Mouse (Mus musculus) kidney, adult 8-10 months (tissue): ENCODE results near the gene Guk1.
A peak's percentile ranks its signal among the peaks of the same experiment; 100 is the strongest.

ENCODE experiments used
- DNase-seq, 2 experiments: peaks; one replicate each; pipeline ENCODE4 v3.0.0; 2022

Guk1 gene

DNA sequence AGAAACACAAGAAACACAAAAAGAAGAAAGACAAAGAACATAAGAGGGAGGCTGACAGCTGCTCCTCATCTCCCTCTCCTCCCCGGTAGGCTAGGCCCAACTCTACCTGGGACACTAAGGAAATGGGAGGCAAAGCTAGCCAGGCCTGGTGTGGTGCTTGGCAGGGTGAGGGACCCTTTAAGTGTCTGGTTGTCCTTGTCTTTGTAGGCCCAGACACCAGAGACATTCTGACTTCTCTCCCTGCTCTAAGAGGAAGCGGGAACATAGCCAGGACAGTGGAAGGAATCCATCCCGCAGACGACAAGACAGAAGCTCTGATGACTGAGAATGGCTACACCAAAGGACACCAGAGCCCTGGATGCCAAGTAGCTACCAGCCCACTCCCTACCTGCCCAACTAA, 18.0 kb upstream of the Guk1 start:
- no peak for DNase-seq

DNA sequence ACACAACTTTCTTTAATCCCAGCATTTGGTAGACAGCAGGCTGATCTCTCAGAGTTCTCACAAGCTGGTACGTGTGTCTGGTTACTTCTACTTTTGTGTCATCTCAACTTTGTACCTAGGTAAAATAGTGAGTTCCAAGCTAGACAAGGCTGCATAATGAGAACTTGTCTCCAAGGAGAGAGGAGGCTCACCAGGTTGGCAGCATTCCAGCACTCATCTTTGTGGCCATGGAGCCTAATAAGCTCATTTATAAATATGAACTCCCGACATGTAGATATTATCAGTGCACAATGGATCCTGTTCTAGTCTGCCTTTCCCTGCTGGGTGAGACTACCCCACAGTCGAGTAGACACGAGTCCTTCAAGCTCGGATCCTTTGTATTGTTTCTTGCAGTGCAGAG, 17.6 kb upstream of the Guk1 start:
- DNase-seq = no peak

DNA sequence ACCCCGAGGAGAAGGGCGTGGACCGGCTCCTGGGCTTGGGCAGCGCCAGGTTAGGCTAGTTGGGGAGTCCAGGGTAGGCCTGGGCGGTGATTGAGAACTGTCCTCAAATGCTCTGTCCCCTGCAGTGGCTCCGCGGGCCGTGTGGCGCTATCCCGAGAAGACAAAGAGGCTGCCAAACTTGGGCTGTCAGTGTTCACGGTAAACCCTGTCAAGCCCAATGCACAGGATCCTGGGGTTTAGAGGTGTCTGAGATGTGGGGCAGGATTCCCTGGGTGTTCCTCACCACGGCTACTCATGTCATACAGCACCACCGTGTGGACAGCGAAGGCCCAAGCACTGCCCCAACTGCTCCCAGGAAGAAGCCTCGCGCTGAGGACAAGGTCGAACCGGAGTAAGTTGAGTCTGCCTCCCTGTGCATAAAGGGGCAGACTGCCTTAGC, 17.0 kb upstream of the Guk1 start:
- peak; percentile 72 to 79 for DNase-seq

DNA sequence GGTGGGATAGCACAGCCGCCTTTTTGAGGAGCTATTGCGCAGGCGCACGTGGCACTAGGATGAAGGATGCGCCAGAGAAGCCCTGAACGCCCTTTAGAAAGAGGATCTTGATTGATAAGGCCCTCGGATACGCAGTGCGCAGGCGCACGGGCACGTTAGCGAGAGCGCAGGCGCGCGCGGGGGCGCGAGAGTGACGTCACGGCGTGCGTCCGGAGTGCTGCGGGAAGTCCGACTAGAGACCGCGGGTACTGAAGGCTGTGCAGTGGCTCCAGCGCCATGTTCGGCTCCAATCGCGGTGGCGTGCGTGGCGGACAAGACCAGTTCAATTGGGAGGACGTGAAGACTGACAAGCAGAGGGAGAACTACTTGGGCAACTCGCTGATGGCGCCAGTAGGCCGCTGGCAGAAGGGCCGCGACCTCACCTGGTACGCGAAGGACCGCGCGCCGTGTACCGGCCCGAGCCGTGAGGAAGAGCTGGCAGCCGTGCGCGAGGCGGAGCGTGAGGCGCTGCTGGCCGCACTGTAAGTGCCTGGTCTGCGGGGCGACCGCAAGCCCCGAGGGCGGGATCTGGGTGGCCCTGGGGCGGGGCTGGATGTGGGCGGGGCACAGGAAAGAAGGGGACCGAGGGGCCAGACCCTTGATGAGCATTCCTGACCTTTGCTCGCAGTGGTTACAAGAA, 16.3 kb upstream of the Guk1 start, which contains the start of gene 2310033P09Rik:
2310033P09Rik (plus strand) TSS at position 169 of the 679 bp plus-strand sequence.
- peak; percentile 92 for DNase-seq

DNA sequence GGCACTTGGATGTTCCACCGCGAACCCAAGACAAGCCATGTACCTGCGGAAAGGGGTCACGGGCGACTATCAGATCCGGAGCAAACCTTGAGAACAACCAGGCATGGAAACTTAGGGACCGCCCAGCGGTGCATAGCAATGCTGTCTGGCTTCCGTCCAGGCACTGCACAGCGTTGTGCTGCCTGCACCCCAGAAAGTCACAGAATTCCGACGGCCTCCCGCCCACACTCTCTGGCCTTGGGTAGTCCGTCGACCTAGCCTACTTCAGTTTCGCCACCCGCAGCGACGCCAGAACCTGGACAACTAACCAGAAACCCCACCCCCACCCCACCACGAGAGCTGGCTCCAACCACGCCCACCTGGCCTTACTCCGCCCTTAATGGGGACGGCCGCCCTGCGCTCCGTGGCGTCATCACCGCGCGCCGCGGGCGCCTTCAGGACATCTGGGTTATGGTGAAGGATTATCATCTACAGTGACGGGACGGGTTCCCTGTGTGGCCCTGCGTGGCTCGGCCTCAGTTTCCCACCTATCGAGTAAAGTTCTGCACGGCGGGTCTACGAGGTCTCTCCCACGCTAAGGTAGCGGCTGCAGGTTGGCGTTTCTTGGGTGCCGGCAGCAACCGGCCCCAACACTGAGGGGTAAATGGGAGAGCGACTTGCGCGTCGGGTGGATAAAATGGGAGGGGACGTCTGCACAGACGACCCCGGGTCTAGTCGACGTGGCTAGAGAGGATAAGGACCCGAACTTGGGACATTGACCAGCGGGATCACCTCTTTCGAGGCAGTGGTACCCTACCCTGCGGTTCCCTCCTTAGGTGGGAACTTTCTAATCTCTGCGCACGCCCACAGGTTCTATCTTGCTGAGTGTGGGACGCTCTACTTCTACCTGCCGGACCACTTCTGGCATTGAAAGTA, 10.3 kb upstream of the Guk1 start, which contains the start of gene Mrpl55:
Mrpl55 (plus strand) TSS at position 406 of the 915 bp plus-strand sequence.
- peak; percentile 89 to 93 for DNase-seq

DNA sequence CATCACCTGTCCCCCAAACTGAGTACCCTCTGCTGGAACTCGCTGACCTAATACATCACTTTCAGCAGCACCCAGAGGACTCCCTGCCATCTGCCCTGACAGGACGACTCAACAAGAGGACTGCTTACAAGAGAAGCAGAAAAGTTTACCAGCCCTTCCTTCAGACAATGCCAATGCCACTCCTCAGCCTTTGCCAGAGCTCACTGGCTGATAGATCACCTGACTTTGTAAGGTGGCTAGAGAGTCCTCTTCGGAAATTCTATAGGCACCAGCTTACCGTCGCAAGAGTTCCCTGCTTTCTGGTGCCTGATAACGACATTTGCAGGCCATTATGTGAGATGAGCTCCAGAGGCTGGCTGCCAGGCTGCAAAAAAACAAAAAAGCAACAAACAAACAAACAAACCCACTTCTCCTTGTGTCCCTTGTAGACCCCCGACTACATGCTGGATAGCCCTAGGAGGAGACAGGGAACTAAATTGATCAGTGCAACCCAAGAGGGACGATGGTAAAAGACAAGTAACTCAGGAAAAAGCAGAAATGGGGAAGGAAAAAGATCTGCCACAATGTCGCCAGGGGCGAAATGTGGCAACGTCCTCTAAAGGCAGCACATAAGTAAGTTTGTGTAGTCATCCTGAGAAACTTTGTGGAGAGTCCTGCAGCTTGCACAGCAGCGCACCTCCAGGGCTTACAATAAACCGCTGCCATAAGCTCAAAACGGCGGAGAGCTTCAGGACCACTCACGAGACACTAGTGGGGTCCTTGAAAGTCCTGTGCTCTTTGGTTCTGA, 9.4 kb upstream of the Guk1 start:
- DNase-seq = no peak

DNA sequence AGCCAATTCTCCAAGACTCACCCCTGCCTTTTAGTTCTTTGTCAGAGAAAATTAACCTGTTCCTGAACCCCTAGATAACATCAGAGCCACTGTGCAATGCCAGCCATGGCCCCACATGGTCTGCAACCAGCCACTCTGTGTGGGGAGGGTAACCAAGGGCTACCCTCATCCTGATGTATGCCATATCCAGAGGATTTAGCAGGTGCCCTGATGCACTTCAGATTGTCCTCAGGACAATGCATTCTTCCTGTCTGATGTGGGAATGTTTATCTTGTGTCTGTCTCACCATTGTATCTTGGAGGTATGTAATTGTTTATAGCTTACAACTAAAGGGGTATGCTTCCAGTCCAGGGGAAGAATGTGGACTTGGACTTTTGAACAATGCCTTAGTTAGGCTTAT, 4.2 kb upstream of the Guk1 start:
- DNase-seq = no peak

DNA sequence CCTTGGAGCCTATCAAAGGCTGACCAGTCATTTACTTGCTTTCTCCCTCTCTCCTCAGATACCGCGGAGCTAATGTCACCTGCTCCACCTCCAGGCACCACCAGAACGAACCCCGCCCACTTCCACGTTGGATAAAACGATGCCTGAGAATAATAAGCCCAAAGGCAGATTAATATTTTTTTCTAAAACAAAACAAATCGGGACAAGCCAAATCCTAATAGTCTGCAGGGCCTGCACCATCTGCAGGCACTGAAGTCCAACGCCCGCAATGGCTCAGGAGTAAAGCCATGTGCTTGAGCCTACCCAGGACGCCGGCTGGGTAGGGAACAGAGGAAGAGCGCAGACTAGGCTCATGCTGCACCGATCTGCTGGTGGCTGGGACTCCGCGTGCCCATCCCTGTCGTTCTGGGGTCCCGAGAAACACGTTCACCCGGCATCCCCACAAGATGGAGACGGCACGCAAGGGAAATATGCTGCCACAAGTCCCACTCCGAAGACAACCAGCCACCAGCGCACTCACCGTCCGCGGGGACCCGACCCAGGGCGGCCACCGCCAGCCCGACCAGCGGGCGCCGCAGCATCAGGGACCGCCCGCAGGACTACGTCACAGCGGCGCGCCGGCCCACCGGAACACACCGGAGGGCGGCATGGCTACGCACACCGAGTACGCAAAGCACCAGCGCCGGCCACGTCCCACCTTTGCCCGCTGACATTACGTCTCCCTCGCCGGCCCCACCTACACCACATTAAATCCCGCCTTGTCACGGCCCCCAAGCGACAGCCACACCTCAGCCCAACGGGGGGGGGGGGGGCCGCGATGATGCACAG, 567 bp downstream of the Guk1 start:
- DNase-seq = peak; percentile 91 to 93

DNA sequence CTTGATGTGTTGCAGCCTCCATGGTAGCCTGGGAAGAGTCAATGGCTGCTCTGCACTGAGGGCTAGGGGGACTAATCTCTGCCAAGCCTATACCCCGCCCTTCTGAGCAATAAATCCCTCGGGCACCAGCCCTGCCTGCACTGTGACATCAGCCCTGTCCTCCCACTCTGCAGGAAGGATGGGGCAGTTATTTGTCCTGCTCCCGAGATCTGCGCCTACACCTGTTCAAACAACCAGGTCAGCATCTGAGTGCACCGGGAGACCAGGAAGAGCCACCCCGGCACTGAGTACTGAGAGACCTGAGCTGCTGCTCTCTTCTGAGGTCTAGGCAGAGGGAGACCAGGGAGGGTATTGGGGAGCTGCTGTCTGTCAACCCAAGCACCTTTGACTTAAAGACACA, 4.3 kb downstream of the Guk1 start:
- DNase-seq = no peak

DNA sequence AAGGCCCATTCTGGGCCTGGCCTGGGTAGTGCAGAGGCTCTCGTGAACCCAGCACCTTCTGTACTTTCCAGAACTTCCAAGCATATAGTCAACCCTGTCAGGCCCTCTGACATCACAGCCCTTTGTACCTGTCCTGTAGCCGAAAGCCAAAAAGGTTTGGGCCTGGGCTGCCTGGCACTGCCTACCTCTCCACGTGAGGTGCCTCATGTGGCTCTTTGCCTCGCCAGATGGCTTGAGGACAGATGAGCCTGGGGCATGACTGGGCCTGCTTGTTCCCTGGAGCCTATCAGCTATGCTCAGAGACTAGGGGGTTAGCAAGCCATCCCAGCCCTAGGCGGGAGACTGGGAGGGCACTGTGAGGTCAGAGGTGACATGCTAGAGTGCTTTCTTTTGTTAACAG, 6.5 kb downstream of the Guk1 start:
- DNase-seq = no peak

DNA sequence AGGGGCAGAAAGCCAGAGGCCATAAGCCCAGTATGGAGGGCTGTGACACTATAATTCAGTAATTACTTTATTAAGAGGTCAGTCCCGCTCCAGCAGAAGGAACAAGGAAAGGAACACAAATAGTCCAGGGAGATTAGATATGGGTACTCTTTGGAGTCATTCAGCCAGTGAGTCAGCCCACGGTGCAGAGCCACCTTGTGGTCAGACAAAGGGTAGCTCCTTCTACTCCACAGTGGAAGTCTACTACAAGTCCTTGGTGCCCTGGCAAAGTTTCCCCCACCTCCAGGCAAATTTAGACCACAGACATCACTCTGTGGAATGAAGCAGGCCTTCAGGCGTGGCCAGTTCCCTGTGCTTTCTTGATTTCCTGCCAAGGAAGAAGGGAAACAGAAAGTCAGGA, 8.2 kb downstream of the Guk1 start:
- peak; percentile 52 to 56 for DNase-seq

DNA sequence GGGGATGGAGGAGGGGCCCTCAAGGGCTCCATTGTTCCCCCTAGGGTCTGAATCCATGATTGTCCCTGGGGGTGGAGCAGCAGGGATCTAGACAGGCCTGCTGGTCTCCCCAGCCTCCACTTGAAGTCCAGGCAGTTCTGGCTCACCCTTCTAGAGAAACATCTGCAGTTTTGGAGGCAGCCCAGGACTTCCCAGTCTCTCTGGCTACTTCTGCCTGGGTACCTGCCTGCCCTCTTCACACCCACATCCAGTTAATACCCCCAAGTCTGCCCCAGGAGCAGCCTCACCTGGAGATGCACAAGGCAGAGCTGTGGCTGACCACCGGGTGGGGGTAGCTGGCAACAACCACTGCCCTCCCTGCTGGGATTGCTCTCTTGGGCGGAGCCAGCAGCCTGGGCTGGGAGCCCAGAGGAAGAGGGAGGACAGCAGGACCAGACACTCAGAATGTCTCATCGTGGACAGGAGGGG, 9.1 kb downstream of the Guk1 start, which contains the start of gene Gjc2:
Gjc2 (minus strand) TSS at position 350 of the 468 bp plus-strand sequence.
- DNase-seq = no peak

DNA sequence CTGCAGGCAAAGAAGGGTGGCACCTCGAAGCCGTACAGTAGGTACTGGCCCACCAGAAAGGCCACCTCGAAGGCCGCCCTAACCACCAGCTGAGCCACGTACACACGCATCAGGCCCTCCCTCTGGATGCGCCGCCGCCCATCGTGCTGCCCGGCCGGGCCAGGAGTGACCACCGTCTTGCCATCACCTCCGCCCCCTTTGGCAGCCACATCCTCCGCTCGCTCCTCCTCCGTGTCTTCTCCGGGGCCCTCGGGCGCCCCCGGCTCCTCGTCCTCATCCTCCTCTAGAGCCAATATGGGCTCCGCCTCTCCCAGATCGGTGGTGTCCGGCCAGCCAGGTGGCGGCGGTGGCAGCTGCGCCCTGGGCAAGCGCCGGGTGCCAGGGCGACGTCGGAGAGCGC, 15.1 kb downstream of the Guk1 start:
- DNase-seq = no peak

DNA sequence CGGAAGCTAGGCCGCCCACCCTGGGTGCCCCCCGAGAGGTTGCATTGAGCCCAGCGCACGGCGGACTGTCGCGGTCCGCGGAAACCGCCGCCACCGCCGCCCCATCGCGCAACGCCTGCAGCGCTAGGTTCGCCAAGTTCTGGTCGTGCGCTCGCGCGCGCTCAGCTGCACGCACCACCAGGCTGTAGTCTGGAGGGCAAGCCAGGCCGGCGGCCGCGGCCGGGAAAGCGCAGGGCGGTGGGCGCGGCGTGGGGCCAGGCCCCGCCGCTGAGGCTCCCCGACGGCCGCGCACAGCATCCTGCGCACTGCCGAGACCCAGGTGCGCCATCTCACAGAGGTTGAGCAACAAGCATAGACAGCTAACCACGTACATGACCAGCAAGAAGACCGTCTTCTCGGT, 15.5 kb downstream of the Guk1 start:
- no peak for DNase-seq

DNA sequence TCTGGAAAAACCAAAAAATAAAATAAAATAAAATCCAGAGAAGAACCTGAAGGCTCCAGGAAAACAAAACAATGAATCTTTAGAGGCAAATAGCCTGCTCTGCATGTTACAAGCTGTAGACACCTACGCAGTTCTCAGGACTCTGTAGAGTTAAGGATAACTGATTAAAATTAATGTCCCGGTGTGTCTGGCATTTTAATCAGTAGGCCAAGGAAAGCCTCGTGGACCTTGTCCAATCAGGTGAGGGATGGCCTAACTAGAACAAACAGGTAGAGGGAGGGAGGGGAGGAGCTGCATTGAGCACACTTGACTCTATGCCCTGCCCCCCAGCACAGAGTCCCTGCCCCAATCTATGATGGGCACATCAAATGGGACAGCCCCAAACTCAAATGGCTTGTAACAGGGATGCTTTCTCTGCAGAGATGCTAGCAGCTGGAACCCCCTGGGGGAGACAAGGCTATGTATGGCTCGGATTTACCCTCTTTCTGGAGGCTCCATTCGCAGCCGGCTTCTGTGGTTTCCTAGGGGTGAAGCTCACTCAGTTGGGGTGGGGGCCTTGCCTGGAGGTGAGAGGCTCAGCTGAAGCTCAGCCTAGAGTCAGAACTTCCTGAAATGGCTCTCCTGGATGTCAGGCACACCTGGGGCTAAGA, 17.7 kb downstream of the Guk1 start:
- no peak for DNase-seq

DNA sequence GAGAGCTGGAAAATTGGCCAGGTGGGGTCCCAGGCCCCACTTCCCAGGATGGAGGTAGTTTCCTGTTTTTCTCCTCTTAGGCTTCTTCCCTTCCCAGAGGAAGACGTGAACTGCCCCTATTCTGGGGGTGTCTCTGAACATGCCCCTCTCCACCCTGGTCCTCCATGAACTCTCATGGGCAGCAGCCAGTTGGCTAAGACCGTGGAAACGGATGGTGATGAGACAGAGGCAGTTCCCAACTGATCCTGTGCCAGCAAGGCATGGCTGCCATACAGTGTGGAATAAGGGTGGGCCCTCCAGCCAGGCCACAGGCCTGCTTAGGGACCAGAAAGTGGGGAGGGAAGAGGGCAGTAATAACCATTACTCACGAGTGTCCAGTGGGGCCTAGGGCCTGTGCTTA, 21.5 kb downstream of the Guk1 start:
- DNase-seq = no peak

DNA sequence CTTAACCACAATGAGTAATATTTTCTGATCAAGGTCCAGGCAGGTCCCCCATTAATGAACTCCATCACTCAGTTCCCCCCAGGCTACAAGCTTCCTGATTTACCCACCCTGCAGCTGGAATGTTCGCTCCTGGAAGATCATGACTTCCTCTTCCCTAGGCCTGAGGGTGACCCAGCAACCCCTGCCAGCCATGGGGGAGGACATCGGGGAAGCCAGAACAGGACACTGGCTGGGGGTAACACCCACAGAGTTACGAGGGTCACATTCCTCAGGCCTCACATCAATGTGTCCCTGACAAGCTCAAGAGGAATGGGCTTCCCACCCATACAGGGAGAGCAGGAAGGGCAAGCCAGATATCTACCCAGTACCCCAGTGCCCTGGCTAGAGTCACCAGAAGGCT, 22.2 kb downstream of the Guk1 start:
- no peak for DNase-seq

DNA sequence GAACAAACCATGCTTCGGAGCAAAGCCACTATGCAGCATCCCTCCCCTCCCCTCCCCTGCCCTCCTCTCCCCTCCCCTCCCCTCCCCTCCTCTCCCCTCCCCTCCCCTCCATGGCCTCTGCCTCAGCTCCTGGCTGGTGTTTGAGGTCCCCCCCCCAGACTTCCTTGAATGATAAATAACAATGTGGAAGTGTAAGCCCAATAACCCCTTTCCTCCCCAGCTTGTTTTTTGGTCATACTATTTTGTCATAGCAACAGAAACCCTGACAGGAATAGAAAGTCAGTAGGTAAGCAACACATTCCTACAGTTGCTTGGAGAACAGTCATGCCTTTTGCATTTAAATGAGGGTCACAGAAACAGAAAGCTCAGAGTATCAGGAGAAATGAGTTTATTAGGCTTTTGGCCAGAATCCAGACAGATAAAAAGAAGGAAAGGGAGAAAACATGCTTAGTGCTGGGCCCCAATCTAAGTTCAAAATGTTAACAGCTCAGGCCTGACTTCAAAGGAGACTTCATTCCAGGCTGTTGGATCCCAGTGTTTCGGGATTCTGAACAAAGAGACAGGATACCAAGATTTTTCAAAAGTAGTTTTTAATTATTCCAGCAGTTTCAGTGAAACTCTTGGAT, 26.3 kb downstream of the Guk1 start:
- peak in 1 of 2 experiments; percentile 36 for DNase-seq

DNA sequence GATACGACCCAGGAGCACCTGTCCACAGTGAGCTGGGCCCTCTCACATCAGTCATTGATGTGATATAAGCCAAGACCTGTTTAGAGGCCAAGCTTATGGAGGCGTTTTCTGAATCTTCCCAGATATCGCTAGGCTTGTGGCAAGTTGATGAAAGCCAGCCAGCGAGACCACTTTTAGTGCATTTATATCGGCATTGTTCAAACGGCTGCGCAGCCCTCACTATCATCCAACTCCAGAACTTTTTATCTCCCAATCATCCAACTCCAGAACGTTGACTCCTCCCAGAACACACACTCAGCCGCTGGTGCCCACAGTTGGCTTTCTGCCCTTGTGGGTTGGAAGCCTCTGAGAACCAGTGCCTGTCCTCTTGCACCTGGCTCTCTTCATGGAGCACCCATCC, 27.6 kb downstream of the Guk1 start:
- DNase-seq = no peak

DNA sequence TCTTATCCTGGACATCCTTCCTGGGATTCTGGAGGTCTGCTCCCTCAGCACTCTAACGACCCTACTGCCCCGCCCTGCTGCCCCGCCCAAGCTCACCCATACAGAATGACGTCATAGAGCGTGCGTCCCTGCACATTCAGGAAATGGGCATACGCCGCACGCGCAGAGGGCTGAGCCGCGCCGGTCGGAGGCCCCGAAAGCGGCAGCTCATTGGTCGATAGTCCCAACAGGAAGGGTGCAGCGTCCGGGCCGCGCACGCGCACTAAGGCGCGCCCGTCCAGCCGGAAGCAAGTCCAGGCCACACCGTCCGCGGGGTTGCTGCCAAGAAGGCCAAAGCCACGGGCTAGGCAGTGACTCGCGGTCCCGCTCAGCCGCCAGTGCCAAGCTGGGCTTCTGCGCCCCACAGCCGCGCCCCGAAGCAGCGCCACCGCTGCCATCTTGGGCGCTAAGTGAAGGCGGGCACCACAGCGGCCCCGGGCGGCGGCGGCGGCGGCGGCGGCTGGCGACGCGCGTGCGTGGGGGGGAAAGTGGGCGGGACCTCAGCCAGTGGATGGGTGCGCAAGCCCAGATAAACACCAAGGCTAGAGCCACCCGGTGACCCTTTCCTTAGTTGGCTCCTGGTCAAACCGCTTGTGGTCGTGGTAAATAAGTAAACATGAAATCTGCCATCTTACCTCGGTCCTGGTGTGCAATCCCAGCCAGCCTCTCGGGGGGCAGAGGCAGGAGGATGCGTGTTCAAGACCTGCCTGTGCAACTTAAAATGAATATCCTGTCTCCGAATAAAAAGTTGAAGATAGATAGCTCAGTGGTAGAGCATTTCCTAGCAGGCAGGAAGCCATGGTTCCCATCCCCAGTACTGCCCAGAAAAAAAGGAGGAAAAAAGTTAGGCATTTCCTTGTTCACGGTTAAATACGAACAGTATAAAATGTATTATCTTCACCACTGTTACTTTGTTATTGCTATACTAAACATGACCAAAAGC, 28.5 kb downstream of the Guk1 start, which contains the start of gene Iba57:
Iba57 (minus strand) TSS at position 485 of the 982 bp plus-strand sequence.
- peak; percentile 99 to 100 for DNase-seq
